Mouse (Mus musculus) cortical plate, adult 2 months (tissue): ENCODE measurements around the gene Ppm1g.

Experiments used
- CTCF ChIP-seq: fragments of 200-500 bp; IDR thresholded peaks from 2 replicates; pipeline ENCODE4 v1.5.1; 2011; ENCODE audit warnings: mild to moderate bottlenecking, control low read depth, low read length; ENCODE audit not compliant: insufficient read depth; ENCODE audit errors: extremely low read depth
- POLR2A ChIP-seq: fragments of 200-500 bp; IDR thresholded peaks from 2 replicates; pipeline ENCODE4 v1.6.1; 2011; ENCODE audit warnings: mild to moderate bottlenecking, low read length, control low read depth; ENCODE audit not compliant: insufficient read depth; ENCODE audit errors: extremely low read depth

- TF ChIP-seq POLR2A (no peak), CTCF (no peak)
Observed at GRCm38 (mm10) chr5:31197072-31197471, 23.4 kb downstream of the Ppm1g start.
